Mouse (Mus musculus): ENCODE results near the gene Ces1e.
"Not testable (repeated sequence)": the region's sequence is repeated elsewhere in the genome, so short reads cannot be mapped to it uniquely, and the experiment has no call there.

Ces1e gene

GRCm38 (mm10) chr8:93229446-93229845 is at the start of gene Ces1e:
Gene Ces1e, minus strand, starts transcription at chr8:93229619.
- no peak for DNase-seq (ENCODE audit: low spot score)

GRCm38 (mm10) chr8:93278176-93278805 is 48.9 kb upstream of the Ces1e start:
- DNase-seq (ENCODE audit: low spot score): no peak

GRCm38 (mm10) chr8:93274609-93275008 is 45.2 kb upstream of the Ces1e start:
- no peak for DNase-seq (ENCODE audit: low spot score)

- peak; percentile 33 for DNase-seq (ENCODE audit: low spot score)
These were observed 43.9 kb upstream of the Ces1e start for GRCm38 (mm10) chr8:93273321-93273720.

- peak; percentile 31 for DNase-seq (ENCODE audit: low spot score)
These were observed 43.3 kb upstream of the Ces1e start for GRCm38 (mm10) chr8:93272686-93273085.

- DNase-seq (ENCODE audit: low spot score): peak; percentile 66
These were observed 32.0 kb upstream of the Ces1e start for GRCm38 (mm10) chr8:93261436-93261835.

GRCm38 (mm10) chr8:93252400-93252925 is 23.0 kb upstream of the Ces1e start:
- DNase-seq (ENCODE audit: low spot score): no peak

- DNase-seq (ENCODE audit: low spot score): no peak
These were observed 16.6 kb upstream of the Ces1e start for GRCm38 (mm10) chr8:93246057-93246456.

DNA sequence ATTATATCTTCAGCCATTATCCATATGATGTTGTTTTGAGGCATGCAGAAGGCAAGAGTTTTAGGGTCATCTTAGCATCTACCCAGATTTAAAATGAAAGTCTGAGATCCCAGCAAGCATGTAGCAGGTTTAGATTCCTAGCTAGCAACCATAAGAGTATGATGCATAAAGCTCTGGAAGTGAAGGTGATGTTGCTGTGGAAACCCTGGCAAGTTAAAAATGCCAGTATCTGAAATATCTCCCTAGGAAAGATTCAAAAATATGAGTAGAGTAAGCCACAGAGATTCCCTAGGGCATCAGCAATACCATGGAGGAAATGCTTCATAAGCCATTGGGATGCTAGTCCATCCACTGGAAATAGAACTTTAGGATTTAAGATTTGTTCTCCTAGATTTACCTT is 10.5 kb upstream of the Ces1e start:
- no peak for DNase-seq (ENCODE audit: low spot score)

DNA sequence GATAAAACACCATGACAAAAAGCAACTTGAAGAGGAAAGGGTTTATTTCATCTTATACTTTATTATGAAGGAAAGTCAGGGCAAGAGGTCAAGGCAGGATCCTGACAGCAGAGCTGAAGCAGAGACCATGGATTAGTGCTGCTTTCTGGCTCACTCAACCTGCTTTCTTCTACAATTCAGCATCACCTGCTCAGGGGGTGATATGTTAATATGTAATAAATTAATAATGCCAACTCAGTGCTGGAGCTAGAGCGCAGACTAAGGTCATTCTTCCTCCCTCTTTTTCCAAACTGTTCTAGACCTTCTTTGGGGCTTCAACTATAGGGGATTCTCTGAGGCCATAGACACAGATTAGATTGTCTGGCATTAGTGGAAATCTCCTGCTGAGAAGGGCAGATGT is 6.3 kb upstream of the Ces1e start:
- no peak for DNase-seq (ENCODE audit: low spot score)

DNA sequence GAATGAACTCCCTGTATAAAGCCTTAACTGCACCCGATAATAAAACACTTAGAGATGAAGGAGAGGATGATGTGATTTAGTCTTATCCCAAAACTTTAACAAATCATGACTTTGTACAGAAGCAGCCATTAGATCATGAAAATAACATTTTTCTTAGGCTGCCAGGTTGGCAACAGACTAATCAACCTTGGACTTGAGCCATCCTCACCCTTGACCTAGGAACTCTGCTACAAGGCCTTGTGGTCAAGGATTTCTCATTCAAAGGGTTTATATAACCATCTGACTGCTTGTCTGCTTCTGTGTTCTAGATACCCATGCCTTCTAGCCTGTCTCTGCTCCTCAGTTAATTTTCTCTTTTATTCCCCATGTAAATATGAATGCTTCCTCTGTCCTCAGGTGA is 5.3 kb upstream of the Ces1e start:
- peak; percentile 44 for DNase-seq (ENCODE audit: low spot score)

DNA sequence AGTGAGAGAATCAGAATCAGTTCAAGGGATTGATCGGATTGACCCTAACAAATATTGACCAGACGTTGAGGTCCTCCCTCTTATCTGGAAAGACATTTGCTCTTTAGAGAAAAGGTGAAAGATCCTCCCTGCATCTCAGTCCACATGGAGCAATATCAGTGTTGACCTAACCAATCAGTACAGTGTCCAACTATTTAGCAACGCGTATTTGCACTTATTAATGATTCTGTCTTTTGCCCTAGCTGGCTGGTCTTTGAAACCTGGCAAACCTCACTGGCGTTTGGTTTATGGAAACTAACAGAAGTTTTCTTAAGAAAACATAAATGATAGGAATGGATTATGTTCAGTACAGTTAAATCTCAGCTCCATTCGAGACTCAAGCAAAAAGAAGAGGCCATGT is 4.6 kb upstream of the Ces1e start:
- DNase-seq (ENCODE audit: low spot score): peak; percentile 40

DNA sequence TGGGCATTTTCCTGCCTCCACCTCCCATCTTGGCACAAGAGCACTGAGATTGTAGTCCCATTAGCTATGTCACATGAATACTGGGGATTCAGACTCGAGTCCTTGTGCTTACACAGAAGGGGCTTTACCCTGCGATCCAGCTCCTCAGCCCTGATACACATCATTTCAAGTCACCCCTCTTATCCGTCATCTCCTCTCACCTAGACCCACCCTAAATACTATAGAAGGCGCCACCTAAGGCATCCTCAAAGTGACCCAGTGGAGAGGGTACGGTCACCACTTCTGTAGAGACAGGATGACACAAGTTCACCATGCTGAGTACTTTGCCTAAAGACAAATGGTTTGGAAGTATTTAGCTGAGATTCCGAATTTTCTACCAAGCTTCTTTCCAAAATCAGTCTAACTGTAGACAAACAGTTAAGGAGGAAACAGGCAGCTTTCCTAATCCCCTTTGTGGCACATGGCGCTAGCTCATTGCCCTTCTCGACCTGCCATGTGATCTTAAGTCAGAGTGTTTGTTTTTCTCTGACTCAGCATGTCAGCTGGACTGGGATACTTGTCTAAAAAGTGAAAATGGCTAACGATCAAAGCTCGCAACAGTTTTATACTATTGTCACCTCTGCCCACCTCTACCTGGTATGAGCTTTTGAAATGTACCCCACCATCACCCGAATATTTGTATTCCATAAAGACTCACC is 597 bp downstream of the Ces1e start:
- peak; percentile 21 for DNase-seq (ENCODE audit: low spot score)

DNA sequence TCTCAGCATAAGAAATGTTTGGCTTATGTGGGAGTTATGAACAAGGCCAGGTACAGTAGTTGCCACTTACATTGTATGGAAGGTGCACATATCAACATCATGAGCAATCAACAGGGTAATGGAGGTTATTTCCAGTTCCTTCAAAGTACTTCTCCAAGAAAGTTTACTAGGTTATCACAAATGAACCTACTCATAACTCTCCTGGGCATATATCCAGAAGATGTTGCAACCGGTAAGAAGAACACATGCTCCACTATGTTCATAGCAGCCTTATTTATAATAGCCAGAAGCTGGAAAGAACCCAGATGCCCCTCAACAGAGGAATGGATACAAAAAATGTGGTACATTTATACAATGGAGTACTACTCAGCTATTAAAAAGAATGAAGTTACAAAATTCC is 2.9 kb downstream of the Ces1e start:
- DNase-seq (ENCODE audit: low spot score): not testable (repeated sequence)

GRCm38 (mm10) chr8:93221896-93222295 is 7.5 kb downstream of the Ces1e start:
- no peak for DNase-seq (ENCODE audit: low spot score)

DNA sequence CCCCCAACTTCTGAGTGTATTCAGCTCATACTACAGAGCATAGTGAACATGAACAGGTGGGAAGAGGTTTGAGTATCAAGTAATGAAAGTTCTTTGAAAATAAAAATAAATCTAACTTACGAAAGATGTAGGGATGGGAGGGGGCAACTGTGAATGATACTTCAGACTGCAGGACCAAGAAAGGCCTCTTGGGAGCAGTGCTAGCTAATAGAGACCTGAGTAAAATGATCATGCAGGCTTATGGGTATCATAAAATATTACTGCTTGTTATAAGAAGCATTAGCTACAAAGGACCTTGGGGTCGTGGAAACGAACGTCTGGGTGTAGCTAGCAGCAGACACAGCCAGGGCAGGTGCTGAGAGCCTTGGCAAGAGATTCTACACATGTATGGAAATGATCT is 11.6 kb downstream of the Ces1e start:
- peak; percentile 21 for DNase-seq (ENCODE audit: low spot score)

- DNase-seq (ENCODE audit: low spot score): no peak
These were observed 12.0 kb downstream of the Ces1e start for GRCm38 (mm10) chr8:93217375-93217774.

DNA sequence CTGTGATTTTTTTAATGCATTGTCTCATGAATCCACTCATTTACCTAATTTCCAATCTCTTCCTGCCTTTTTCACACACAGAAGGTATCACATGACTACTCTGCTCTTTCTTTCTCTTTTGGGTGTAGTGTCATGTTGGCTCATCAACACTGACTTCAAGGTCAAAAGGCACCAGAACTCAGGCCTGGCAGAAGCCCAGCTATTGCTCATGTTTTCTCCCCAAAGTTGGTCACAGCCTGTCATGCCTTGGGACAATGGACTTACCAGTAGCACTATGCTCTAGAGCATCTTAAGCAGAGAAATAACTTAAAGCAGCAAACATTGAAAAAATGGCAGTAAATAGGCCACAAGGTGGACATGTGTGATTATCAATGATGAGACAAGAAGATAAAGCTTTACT is 18.3 kb downstream of the Ces1e start:
- peak; percentile 48 for DNase-seq (ENCODE audit: low spot score)

- not testable (repeated sequence) for DNase-seq (ENCODE audit: low spot score)
These were observed 30.3 kb downstream of the Ces1e start for GRCm38 (mm10) chr8:93199146-93199545.

DNA sequence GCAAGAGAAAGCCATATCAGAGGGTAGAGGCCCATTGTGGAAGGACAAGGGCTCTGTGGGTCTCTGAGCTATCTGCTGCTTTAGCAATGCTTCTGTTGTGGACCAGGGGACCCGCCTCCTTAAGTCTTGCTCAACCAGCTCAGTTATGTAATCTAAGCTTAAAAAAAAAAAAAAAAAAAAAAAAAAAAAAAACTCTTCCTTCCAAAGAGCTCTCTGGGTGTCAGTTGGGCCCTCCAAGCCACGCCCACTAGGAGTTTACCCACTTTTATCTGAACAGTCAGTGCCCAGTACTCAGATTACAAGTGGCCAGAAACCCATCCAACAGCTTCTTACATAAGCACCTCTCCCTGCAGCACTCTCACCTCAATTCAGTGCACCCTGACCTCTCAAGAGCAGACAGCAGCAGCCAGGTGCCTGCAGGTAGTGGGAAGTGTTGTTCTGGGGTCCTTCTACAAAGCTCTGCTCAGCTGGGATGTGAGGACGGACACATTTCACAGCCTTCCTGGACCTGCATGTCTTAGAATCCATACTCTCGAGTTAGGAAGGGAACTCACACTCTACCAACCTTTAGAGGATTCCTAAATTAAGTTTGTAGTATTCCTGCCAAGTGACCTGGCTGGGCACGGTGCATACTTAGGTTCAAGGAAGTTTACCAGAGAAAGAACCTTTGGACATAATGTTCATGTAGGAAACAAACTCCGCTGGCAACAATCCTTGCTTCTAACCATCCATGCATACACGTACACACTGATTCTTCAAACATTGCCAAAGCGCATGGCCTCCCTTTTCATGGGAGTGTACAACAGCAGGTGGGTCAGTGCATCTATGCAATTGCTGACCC is 31.5 kb downstream of the Ces1e start, which contains the start of gene Ces1d:
Ces1d (minus strand) TSS at position 154 of the 841 bp plus-strand sequence.
- peak; percentile 10 for DNase-seq (ENCODE audit: low spot score)

- no peak for DNase-seq (ENCODE audit: low spot score)
These were observed 33.0 kb downstream of the Ces1e start for GRCm38 (mm10) chr8:93196436-93196835.

DNA sequence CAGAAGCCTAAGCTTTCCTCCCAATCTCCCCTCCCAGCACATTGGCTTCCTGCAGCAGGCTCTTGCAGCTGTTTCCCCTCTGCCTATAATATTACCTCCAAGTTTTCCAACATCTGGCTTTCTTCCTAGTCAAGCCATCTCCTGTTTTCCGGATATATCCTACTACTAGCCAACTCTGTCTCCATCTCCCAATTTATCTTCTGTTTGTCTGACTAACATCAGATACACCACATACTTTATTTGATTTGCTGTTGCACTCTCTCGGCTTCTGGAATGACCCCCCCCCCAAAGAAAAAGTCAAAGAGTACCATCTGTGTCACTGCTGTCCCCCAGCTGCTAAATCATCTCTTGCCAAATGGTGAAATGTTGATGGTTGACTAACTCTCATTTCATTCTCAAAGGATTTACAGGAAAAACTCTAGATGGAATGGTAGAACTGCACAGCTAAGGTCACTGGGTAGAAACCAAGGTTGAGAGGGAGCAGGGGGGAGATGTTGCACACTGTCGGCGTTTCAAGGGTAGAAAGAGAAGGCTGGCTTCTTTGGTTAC is 48.8 kb downstream of the Ces1e start:
- DNase-seq (ENCODE audit: low spot score): no peak
